Mouse (Mus musculus): ENCODE measurements around the gene H2-Ab1. TPM values are rescaled to one million over a fixed set of nuclear protein-coding genes. Genes with fewer than 3 reads are reported as not detected.

The H2-Ab1 gene
- polyA plus RNA-seq (2015; fragmentation: Illumina TruSeq; extraction: RNeasy Lipid Tissue Mini Kit (QIAGEN cat#74804); ENCODE audit: insufficient read depth, low read depth, low replicate concordance): 44.7 TPM

DNA sequence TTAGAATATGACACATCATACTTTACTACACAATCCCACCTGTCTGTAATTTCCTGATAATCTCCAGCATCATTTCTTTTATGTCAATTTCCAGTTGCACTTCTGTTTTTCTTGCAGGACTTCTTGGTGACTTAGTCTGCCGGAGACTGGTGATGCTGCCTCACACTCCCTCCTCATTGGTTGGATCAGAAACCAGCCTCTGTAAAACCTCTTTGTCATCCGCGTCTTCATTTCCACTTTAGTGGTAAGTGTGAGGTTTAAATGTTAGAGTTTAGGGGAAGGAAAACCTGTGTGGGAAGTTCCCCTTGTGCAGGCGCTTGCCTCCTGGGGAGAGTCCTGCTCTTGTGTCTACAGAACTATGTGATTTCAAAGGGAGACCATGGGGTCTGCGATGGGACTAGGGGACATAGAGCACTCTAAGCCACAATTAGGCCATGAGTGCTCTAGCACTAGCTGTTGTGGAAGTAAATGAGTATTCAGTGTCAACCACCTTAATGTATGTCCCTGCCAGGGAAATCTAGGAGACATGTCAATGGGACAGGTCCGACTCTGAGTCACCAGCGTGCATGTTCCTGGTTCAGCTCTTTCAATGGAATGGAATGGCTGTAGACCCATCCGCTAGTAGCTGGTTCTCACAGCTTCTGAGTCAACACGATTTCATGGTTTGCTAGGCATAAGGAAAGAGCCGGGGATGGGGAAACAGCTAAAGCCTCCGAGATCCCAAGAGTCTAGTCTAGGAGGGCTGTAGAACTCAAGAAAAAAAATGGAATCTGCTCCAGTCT, at the start of gene H2-Ab1:
H2-Ab1 (plus strand) TSS at position 96 of the 782 bp plus-strand sequence.

DNA sequence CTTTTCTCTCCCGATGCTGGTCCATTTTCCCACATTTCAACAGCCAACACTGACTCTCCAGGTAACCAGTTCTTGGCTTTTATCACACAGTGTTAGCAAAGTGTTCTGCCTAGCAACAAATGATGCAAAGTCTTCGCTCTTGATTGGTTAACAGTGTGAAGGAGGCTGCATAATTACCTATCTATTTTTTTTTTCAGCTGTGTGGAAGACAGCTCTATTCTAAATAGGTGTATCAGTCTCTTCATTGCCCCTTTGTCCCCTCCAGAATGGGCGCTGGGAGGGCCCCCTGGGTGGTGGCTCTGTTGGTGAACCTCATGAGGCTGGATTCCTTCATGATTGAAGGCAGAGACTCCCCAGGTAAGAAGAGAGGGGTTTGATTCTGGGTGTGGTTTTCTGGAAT, 18.8 kb upstream of the H2-Ab1 start, which contains the start of gene H2-Ob:
H2-Ob (plus strand) TSS at position 198 of the 400 bp plus-strand sequence.

DNA sequence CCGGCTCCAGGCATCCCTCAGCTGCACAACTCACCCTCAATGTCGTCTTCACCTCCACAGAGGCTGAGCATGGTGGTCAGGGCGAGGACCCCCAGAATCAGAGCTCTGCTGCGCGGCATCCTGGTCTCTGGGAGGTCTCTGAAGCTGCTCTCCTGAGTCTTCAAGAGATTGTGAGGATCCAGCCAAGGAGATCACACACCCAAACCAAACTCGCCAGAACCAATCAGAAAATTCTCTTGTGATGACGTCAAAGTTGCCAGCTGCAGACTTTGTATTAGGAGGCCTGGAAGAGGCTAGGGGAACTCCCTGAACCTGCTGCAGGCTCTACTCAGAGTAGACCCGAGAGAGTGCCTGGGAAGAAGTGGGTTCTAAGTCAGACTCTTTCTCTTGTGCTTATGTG, 30.2 kb downstream of the H2-Ab1 start, which contains the start of gene H2-Aa:
H2-Aa (minus strand) TSS at position 176 of the 400 bp plus-strand sequence.

DNA sequence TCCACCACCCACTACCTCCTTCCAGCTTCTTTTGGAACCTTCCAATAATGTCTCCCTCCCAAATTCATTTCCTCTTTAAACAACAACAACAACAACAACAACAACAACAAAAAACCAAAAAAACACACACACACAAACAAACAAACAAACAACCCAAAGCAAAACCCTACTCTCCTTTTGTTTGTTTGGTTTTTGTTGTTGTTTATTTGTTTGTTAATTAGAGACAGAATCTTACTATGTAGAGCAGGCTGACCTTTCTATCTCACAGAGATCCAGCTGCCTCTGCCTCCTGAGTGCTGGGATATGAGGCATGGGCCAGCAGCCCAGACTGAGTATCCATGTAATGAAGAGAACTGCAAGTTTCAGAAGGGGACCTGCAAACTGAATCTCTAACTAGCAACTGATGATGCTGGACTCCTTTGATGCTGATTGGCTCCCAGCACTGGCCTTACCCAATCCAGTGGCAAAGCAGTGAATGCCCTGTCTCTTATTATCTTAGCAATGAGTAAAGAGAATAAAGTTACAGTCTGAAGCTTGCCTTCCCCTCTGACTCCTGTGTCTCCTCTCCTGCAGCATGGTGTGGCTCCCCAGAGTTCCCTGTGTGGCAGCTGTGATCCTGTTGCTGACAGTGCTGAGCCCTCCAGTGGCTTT, 48.0 kb downstream of the H2-Ab1 start, which contains the start of gene H2-Eb1:
H2-Eb1 (plus strand) TSS at position 488 of the 651 bp plus-strand sequence.

Other genes with a start within 250 kb of the H2-Ab1 start
- gene Ring1, start 233.0 kb upstream of the H2-Ab1 start, polyA plus RNA-seq (2015; fragmentation: Illumina TruSeq; extraction: RNeasy Lipid Tissue Mini Kit (QIAGEN cat#74804); ENCODE audit: insufficient read depth, low read depth, low replicate concordance): 14.0 TPM
- gene H2-Ke6, start 229.6 kb upstream of the H2-Ab1 start, polyA plus RNA-seq (2015; fragmentation: Illumina TruSeq; extraction: RNeasy Lipid Tissue Mini Kit (QIAGEN cat#74804); ENCODE audit: insufficient read depth, low read depth, low replicate concordance): 55.1 TPM
- 42.1 TPM for gene Slc39a7, start 226.0 kb upstream of the H2-Ab1 start, polyA plus RNA-seq (2015; fragmentation: Illumina TruSeq; extraction: RNeasy Lipid Tissue Mini Kit (QIAGEN cat#74804); ENCODE audit: insufficient read depth, low read depth, low replicate concordance)
- 19.4 TPM for gene Rxrb, start 225.9 kb upstream of the H2-Ab1 start, polyA plus RNA-seq (2015; fragmentation: Illumina TruSeq; extraction: RNeasy Lipid Tissue Mini Kit (QIAGEN cat#74804); ENCODE audit: insufficient read depth, low read depth, low replicate concordance)
- 1.9 TPM for gene Col11a2, start 218.3 kb upstream of the H2-Ab1 start, polyA plus RNA-seq (2015; fragmentation: Illumina TruSeq; extraction: RNeasy Lipid Tissue Mini Kit (QIAGEN cat#74804); ENCODE audit: insufficient read depth, low read depth, low replicate concordance)
- gene H2-Oa, start 165.3 kb upstream of the H2-Ab1 start, polyA plus RNA-seq (2015; fragmentation: Illumina TruSeq; extraction: RNeasy Lipid Tissue Mini Kit (QIAGEN cat#74804); ENCODE audit: insufficient read depth, low read depth, low replicate concordance): not detected
- 2.6 TPM for gene H2-DMa, start 138.1 kb upstream of the H2-Ab1 start, polyA plus RNA-seq (2015; fragmentation: Illumina TruSeq; extraction: RNeasy Lipid Tissue Mini Kit (QIAGEN cat#74804); ENCODE audit: insufficient read depth, low read depth, low replicate concordance)
- gene Brd2, start 135.1 kb upstream of the H2-Ab1 start, polyA plus RNA-seq (2015; fragmentation: Illumina TruSeq; extraction: RNeasy Lipid Tissue Mini Kit (QIAGEN cat#74804); ENCODE audit: insufficient read depth, low read depth, low replicate concordance): 51.9 TPM
- gene H2-DMb2, start 114.4 kb upstream of the H2-Ab1 start, polyA plus RNA-seq (2015; fragmentation: Illumina TruSeq; extraction: RNeasy Lipid Tissue Mini Kit (QIAGEN cat#74804); ENCODE audit: insufficient read depth, low read depth, low replicate concordance): 1.9 TPM
- 7.8 TPM for gene H2-DMb1, start 104.6 kb upstream of the H2-Ab1 start, polyA plus RNA-seq (2015; fragmentation: Illumina TruSeq; extraction: RNeasy Lipid Tissue Mini Kit (QIAGEN cat#74804); ENCODE audit: insufficient read depth, low read depth, low replicate concordance)
- 6.3 TPM for gene Tap1, start 70.1 kb upstream of the H2-Ab1 start, polyA plus RNA-seq (2015; fragmentation: Illumina TruSeq; extraction: RNeasy Lipid Tissue Mini Kit (QIAGEN cat#74804); ENCODE audit: insufficient read depth, low read depth, low replicate concordance)
- 9.2 TPM for gene Psmb9, start 69.9 kb upstream of the H2-Ab1 start, polyA plus RNA-seq (2015; fragmentation: Illumina TruSeq; extraction: RNeasy Lipid Tissue Mini Kit (QIAGEN cat#74804); ENCODE audit: insufficient read depth, low read depth, low replicate concordance)
- 13.8 TPM for gene Psmb8, start 60.0 kb upstream of the H2-Ab1 start, polyA plus RNA-seq (2015; fragmentation: Illumina TruSeq; extraction: RNeasy Lipid Tissue Mini Kit (QIAGEN cat#74804); ENCODE audit: insufficient read depth, low read depth, low replicate concordance)
- 9.1 TPM for gene Tap2, start 54.2 kb upstream of the H2-Ab1 start, polyA plus RNA-seq (2015; fragmentation: Illumina TruSeq; extraction: RNeasy Lipid Tissue Mini Kit (QIAGEN cat#74804); ENCODE audit: insufficient read depth, low read depth, low replicate concordance)
- gene H2-Ob, start 18.8 kb upstream of the H2-Ab1 start, polyA plus RNA-seq (2015; fragmentation: Illumina TruSeq; extraction: RNeasy Lipid Tissue Mini Kit (QIAGEN cat#74804); ENCODE audit: insufficient read depth, low read depth, low replicate concordance): 2.1 TPM
- 56.9 TPM for gene H2-Aa, start 30.1 kb downstream of the H2-Ab1 start, polyA plus RNA-seq (2015; fragmentation: Illumina TruSeq; extraction: RNeasy Lipid Tissue Mini Kit (QIAGEN cat#74804); ENCODE audit: insufficient read depth, low read depth, low replicate concordance)
- gene H2-Eb1, start 48.2 kb downstream of the H2-Ab1 start, polyA plus RNA-seq (2015; fragmentation: Illumina TruSeq; extraction: RNeasy Lipid Tissue Mini Kit (QIAGEN cat#74804); ENCODE audit: insufficient read depth, low read depth, low replicate concordance): 37.0 TPM
- not detected for gene H2-Eb2, start 68.0 kb downstream of the H2-Ab1 start, polyA plus RNA-seq (2015; fragmentation: Illumina TruSeq; extraction: RNeasy Lipid Tissue Mini Kit (QIAGEN cat#74804); ENCODE audit: insufficient read depth, low read depth, low replicate concordance)
- gene Btnl2, start 97.1 kb downstream of the H2-Ab1 start, polyA plus RNA-seq (2015; fragmentation: Illumina TruSeq; extraction: RNeasy Lipid Tissue Mini Kit (QIAGEN cat#74804); ENCODE audit: insufficient read depth, low read depth, low replicate concordance): not detected
- not detected for gene Btnl1, start 119.4 kb downstream of the H2-Ab1 start, polyA plus RNA-seq (2015; fragmentation: Illumina TruSeq; extraction: RNeasy Lipid Tissue Mini Kit (QIAGEN cat#74804); ENCODE audit: insufficient read depth, low read depth, low replicate concordance)
- gene BC051142, start 141.1 kb downstream of the H2-Ab1 start, polyA plus RNA-seq (2015; fragmentation: Illumina TruSeq; extraction: RNeasy Lipid Tissue Mini Kit (QIAGEN cat#74804); ENCODE audit: insufficient read depth, low read depth, low replicate concordance): 4.2 TPM
- not detected for gene Btnl4, start 219.6 kb downstream of the H2-Ab1 start, polyA plus RNA-seq (2015; fragmentation: Illumina TruSeq; extraction: RNeasy Lipid Tissue Mini Kit (QIAGEN cat#74804); ENCODE audit: insufficient read depth, low read depth, low replicate concordance)